ENCODE assay signal across 32 mouse cellular contexts in genomic region chrY:818396-818795, GRCm38 (mm10). TPM values are rescaled to one million over a fixed set of nuclear protein-coding genes. Genes with fewer than 3 reads are reported as not detected.
"Had no signal": no experiment of that assay in that cellular context is flagged by ENCODE, and none has a peak within 500 bp of the region (broad histone marks: within the 10 kb centered on the region; RNA-seq: fewer than 3 reads in every experiment).

Gene Uba1y, plus strand, starts transcription at chrY:818649.

- H3K27ac ChIP-seq: heart, adult 2 months; heart, embryonic 13.5 days; heart, embryonic 15.5 days; hindbrain, embryonic 13.5 days; hindbrain, embryonic 15.5 days; hindbrain, postnatal 0 days; kidney, embryonic 15.5 days; kidney, postnatal 0 days; limb, embryonic 13.5 days; limb, embryonic 15.5 days; liver, embryonic 12.5 days had no signal

- DNase-seq: gastrocnemius, postnatal 14 days; gastrocnemius, postnatal 36 days; heart, adult 11 months; heart, adult 2 months; heart, postnatal 14 days; heart, postnatal 36 days; kidney, adult 11 months; kidney, adult 2 months; kidney, adult 9 months; kidney, postnatal 14 days; kidney, postnatal 36 days; layer of hippocampus, adult 9-11 months; layer of hippocampus, postnatal 36 days had no signal

- H3K9me3 ChIP-seq: heart, embryonic 13.5 days; heart, embryonic 15.5 days; hindbrain, embryonic 13.5 days; hindbrain, embryonic 15.5 days; kidney, embryonic 15.5 days; limb, embryonic 13.5 days; limb, embryonic 15.5 days; liver, embryonic 12.5 days had no signal

- H3K4me1 ChIP-seq: heart, embryonic 13.5 days; heart, embryonic 15.5 days; hindbrain, embryonic 13.5 days; hindbrain, embryonic 15.5 days; kidney, embryonic 15.5 days; limb, embryonic 13.5 days; limb, embryonic 15.5 days; liver, embryonic 12.5 days had no signal

- ATAC-seq: hindbrain, postnatal 0 days; intestine, embryonic 16.5 days; liver, embryonic 12.5 days had no signal

- H3K9ac ChIP-seq: heart, embryonic 13.5 days; heart, embryonic 15.5 days; hindbrain, embryonic 13.5 days; hindbrain, embryonic 15.5 days; kidney, embryonic 15.5 days; limb, embryonic 13.5 days; limb, embryonic 15.5 days; liver, embryonic 12.5 days had no signal

- H3K36me3 ChIP-seq: heart, embryonic 13.5 days; heart, embryonic 15.5 days; hindbrain, embryonic 13.5 days; hindbrain, embryonic 15.5 days; kidney, embryonic 15.5 days; limb, embryonic 13.5 days; limb, embryonic 15.5 days; liver, embryonic 12.5 days had no signal

- H3K4me3 ChIP-seq: heart, adult 2 months; heart, embryonic 13.5 days; heart, embryonic 15.5 days; hindbrain, embryonic 13.5 days; hindbrain, embryonic 15.5 days; kidney, embryonic 15.5 days; limb, embryonic 13.5 days; limb, embryonic 15.5 days; liver, embryonic 12.5 days had no signal

- H3K27me3 ChIP-seq: heart, embryonic 13.5 days; heart, embryonic 15.5 days; hindbrain, embryonic 13.5 days; hindbrain, embryonic 15.5 days; kidney, embryonic 15.5 days; limb, embryonic 13.5 days; limb, embryonic 15.5 days; liver, embryonic 12.5 days had no signal

- H3K4me2 ChIP-seq: heart, embryonic 11.5 days; heart, embryonic 13.5 days; heart, embryonic 15.5 days; hindbrain, embryonic 13.5 days; hindbrain, embryonic 15.5 days; kidney, embryonic 15.5 days; limb, embryonic 13.5 days; limb, embryonic 15.5 days; liver, embryonic 12.5 days had no signal

RNA-seq across cellular contexts. Expression of gene Uba1y, which starts in this region (rescaled TPM):
- polyA plus RNA-seq: gonadal fat pad, adult 2 months; heart, adult 2 months; heart, embryonic 11.5 days; heart, embryonic 13.5 days; heart, embryonic 15.5 days; heart, postnatal 0 days; hindbrain, embryonic 11.5 days; hindbrain, embryonic 13.5 days; hindbrain, postnatal 0 days; intestine, embryonic 14.5 days; intestine, embryonic 16.5 days; kidney, adult 2 months; kidney, embryonic 15.5 days; kidney, postnatal 0 days; large intestine, adult 2 months; limb, embryonic 11.5 days; limb, embryonic 13.5 days; limb, embryonic 15.5 days; liver, adult 2 months; liver, embryonic 12.5 days had no signal
